Mouse (Mus musculus): Measurements from ENCODE around the gene Tmem181a. TPM values are rescaled to one million over a fixed set of nuclear protein-coding genes. Genes with fewer than 3 reads are reported as not detected.
A peak's percentile ranks its signal among the peaks of the same experiment; 100 is the strongest.
"Not testable (repeated sequence)": the region's sequence is repeated elsewhere in the genome, so short reads cannot be mapped to it uniquely, and the experiment has no call there.

Gene Tmem181a
- 5.3 and 5.6 TPM in 2 replicates for polyA plus RNA-seq (2016; fragmentation: Nextera tagmentation; extraction: Ambion mirVana)

DNA sequence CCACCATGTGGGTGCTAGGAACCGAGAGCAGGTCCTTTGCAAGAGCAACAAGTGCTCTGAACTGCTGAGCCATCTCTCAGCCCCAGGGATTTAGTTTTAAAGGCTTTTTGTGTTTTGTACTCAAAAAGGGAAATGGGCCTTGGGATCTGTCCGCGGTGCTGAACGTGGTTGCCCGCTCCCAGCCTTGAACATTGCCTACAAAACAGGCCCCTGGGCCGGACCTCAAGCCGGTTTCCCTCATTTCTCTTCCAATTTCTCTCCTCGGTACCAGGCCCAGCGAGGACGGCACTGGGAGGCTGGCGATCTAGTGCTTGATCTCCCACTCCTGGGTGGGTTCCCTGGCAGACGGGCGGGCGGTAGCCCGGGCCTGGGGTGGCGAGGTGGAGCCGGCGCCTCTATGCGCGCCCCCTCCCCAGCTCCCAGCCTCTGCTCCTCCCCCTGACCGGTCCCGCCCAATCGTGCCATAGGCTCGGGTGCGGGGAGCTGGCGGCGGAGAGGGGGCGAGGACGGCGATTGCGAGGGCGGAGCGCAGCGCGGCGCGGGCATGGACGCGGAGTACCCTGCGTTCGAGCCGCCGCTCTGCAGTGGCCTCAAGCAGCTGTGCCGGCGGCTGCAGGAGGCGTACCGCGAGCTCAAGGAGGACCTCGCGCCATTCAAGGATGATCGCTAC, at the start of gene Tmem181a:
TSS of gene Tmem181a (plus strand) at position 461 of the 670 bp plus-strand sequence.
- not testable (repeated sequence) for H3K4me1 ChIP-seq
- ATAC-seq: 0 out of 2 replicates have a peak, but pooled peaks have one; percentile 24
- peak within 1 kb of the TSS; percentile 39; the same call in 1 of the 2 replicates for H3K4me2 ChIP-seq

DNA sequence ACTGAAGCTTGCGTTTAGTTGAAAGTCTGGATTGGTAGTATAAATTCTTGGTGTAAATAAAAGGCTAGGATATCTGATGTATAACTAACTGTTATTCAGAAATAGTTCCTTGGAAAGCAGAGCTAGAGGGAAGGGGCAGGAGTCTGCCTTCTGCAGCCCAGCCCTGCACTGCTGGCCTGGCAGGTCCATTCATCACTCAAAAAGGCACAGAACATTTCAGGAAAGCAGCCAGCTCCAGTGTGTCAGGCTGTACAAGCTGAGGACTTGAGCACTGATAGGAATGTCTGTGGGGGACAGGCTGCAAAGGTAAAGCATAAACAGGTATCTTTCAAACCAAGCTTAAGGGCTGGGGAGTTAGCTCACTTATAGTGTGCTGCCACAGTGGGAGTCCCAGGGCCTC, 44.9 kb upstream of the Tmem181a start:
- H3K4me2 ChIP-seq: no peak overlapping the region
- no peaks in the 10 kb centered on the region for H3K4me1 ChIP-seq
- H3K27me3 ChIP-seq (replicated peaks): no peaks in the 10 kb centered on the region
- H3K36me3 ChIP-seq: no peaks in the 10 kb centered on the region; the same call in 1 of the 2 replicates
- no peaks in the 10 kb centered on the region for H3K9me3 ChIP-seq (replicated peaks)
- WGBS (ENCODE audit: insufficient replicate concordance): 78% methylated on average over 1 of the region's 1 CpGs
- no peak overlapping the region for H3K27ac ChIP-seq
- no peak overlapping the region for H3K4me3 ChIP-seq
- no peak overlapping the region for H3K9ac ChIP-seq
- ATAC-seq: no peak

More for the DNA sequence above, at the start of gene Tmem181a:
- H3K9me3 ChIP-seq (replicated peaks); H3K27me3 ChIP-seq (replicated peaks); H3K9ac ChIP-seq; H3K4me3 ChIP-seq; H3K36me3 ChIP-seq; H3K27ac ChIP-seq: not testable (repeated sequence)
- WGBS (ENCODE audit: insufficient replicate concordance): 5% methylated on average over 16 of the region's 51 CpGs

GRCm38 (mm10) chr17:6215640-6216039, 41.0 kb upstream of the Tmem181a start:
- Histone ChIP-seq H3K9ac (no peak overlapping the region), H3K9me3 (replicated peaks) (no peaks in the 10 kb centered on the region), H3K27me3 (replicated peaks) (no peaks in the 10 kb centered on the region), H3K4me2 (no peak overlapping the region), H3K36me3 (no peaks in the 10 kb centered on the region; the same call in 1 of the 2 replicates), H3K4me3 (no peak overlapping the region), H3K27ac (no peak overlapping the region), H3K4me1 (no peaks in the 10 kb centered on the region)
- ATAC-seq: no peak
- WGBS (ENCODE audit: insufficient replicate concordance): 71% methylated on average over 4 of the region's 4 CpGs

DNA sequence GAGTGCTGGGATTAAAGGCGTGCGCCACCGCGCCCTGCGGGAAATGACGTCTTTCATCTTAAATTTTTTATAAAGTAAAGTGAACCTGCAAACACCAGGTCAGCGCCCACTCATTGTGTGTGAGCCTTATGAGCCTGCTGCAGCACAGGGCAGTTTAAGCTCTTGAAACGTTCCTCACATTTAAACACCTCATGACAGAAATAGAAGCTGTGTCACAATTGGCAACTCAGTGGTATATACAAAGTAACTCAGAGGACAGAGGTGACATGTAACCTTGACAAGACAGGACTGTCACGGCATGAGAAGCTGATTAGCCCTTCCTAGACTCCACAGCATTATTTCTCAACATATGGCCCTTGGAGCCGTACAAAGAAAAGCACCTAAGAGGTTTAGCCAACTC, 40.1 kb upstream of the Tmem181a start:
- Histone ChIP-seq H3K27ac (no peak overlapping the region), H3K36me3 (no peaks in the 10 kb centered on the region; the same call in 1 of the 2 replicates), H3K4me1 (no peaks in the 10 kb centered on the region), H3K9ac (no peak overlapping the region), H3K4me3 (no peak overlapping the region), H3K4me2 (no peak overlapping the region), H3K27me3 (replicated peaks) (no peaks in the 10 kb centered on the region), H3K9me3 (replicated peaks) (no peaks in the 10 kb centered on the region)
- WGBS (ENCODE audit: insufficient replicate concordance): 80% methylated on average over 10 of the region's 10 CpGs
- ATAC-seq: no peak

DNA sequence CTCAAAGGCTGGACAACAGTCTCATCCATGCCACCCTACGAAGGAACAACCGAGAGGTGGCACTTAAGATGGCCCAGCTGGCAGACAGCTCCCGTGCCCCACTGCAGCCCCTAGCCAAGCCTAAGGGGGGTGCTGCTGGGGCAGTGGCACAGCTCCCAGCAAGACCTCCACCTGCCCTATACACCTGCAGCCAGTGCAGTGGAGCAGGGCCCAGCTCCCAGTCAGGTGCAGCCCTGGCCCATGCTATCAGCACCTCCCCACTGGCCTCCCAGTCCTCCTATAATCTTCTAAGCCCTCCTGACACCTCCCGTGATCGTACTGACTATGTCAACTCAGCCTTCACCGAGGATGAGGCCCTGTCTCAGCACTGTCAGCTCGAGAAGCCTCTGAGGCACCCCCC, 24.0 kb upstream of the Tmem181a start:
- not testable (repeated sequence) for H3K27me3 ChIP-seq (replicated peaks); H3K9ac ChIP-seq; H3K4me3 ChIP-seq; H3K27ac ChIP-seq; H3K9me3 ChIP-seq (replicated peaks); H3K4me2 ChIP-seq; ATAC-seq; H3K36me3 ChIP-seq; H3K4me1 ChIP-seq
- WGBS (ENCODE audit: insufficient replicate concordance): no CpG with 5 or more reads among the region's 7 CpGs

GRCm38 (mm10) chr17:6251298-6251697, 5.4 kb upstream of the Tmem181a start:
- WGBS (ENCODE audit: insufficient replicate concordance): 87% methylated on average over 1 of the region's 1 CpGs
- ATAC-seq; H3K4me3 ChIP-seq; H3K36me3 ChIP-seq; H3K9ac ChIP-seq; H3K27me3 ChIP-seq (replicated peaks); H3K27ac ChIP-seq; H3K9me3 ChIP-seq (replicated peaks); H3K4me1 ChIP-seq; H3K4me2 ChIP-seq: not testable (repeated sequence)

DNA sequence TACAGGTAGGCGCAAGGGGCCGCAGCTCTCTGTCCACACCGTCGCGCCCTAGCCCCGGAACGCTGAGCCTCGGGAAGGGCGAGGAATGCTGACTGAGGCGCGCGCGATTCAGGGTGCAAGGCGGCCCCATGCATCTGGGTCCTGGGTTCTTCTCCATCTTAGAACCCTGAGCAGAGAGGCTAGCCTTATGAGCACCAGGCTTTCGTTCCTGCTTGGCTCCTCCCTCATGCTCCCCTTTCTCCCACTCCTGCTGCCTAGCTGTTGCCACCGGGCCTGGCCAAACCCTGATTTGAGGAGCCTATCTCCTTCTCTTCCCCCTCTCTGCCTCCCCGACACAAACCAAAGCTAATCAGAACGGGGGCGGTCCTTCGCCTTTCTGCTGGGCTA, 403 bp downstream of the Tmem181a start:
- H3K9me3 ChIP-seq (replicated peaks); H3K36me3 ChIP-seq; H3K4me3 ChIP-seq; H3K27ac ChIP-seq; H3K27me3 ChIP-seq (replicated peaks); H3K4me1 ChIP-seq; H3K9ac ChIP-seq; ATAC-seq: not testable (repeated sequence)
- peak overlapping the region; percentile 39; the same call in 1 of the 2 replicates for H3K4me2 ChIP-seq
- WGBS (ENCODE audit: insufficient replicate concordance): 3% methylated on average over 18 of the region's 20 CpGs

DNA sequence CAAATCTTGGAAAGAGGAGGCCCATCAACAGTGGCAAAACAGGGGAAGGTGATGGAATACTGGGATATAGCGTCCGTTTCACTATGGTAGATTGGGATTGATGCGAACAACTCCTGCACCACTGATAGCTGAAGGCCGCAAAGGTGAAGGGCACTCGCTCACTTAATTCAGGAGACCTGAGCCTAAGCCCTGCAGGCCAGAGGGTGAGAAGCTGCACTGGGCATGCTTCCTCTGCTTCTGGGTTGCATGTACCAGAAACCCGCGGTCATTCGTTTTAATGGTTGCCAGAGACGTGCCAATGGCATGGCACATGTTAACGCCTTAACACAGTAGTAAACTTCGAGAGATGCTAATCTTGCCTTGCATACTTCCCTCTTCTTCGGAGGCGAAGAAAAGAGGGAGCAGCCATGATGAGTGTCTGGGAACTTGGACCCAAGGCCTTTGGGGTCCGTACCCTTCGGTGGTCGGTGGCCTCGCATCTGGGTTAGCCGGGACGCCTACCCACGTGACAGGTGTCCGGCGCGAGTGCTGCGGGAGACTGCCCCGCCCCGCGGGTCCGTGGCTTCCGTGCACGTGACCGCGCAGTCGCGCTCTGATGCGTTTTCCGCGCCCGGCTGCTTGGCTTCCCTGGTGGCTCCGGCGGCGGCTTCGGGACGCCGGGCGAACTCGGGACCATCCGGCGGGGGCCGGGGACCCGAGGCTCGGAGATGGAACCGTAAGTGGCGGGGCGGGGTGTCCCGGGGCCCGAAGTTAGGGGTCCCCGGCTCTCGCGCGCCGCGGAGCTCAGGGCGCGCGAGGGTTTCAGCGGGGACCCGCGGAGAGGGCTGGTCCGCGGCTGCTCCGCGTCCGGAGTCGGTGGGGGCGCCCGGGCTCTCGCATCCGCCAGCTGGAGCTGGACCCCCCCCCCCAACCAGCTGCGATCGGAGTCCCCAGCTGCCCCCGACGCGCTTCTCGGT, 13.5 kb downstream of the Tmem181a start:
- H3K4me2 ChIP-seq: peak overlapping the region; percentile 67
- not testable (repeated sequence) for H3K27ac ChIP-seq; H3K27me3 ChIP-seq (replicated peaks); H3K9me3 ChIP-seq (replicated peaks); H3K36me3 ChIP-seq; H3K4me1 ChIP-seq
- 2% methylated on average over 47 of the region's 84 CpGs for WGBS (ENCODE audit: insufficient replicate concordance)
- peak overlapping the region; percentile 57 for H3K4me3 ChIP-seq
- H3K9ac ChIP-seq: peak overlapping the region; percentile 52; the same call in 1 of the 2 replicates
- ATAC-seq: peak; percentile 63

- not testable (repeated sequence) for H3K27me3 ChIP-seq (replicated peaks); H3K9me3 ChIP-seq (replicated peaks); H3K36me3 ChIP-seq; ATAC-seq; H3K4me1 ChIP-seq; H3K27ac ChIP-seq
- WGBS (ENCODE audit: insufficient replicate concordance): under 1% methylated on average over 24 of the region's 25 CpGs
- Histone ChIP-seq H3K4me2 (peak overlapping the region; percentile 67), H3K4me3 (peak overlapping the region; percentile 57), H3K9ac (peak overlapping the region; percentile 52; the same call in 1 of the 2 replicates)
Observed at GRCm38 (mm10) chr17:6270840-6271239, 14.2 kb downstream of the Tmem181a start.

- not testable (repeated sequence) for H3K4me3 ChIP-seq; H3K9me3 ChIP-seq (replicated peaks); H3K9ac ChIP-seq; H3K36me3 ChIP-seq; H3K27me3 ChIP-seq (replicated peaks); H3K4me1 ChIP-seq; H3K27ac ChIP-seq; H3K4me2 ChIP-seq; ATAC-seq
- 42% methylated on average over 6 of the region's 6 CpGs for WGBS (ENCODE audit: insufficient replicate concordance)
Observed at GRCm38 (mm10) chr17:6271970-6272369, 15.3 kb downstream of the Tmem181a start.

DNA sequence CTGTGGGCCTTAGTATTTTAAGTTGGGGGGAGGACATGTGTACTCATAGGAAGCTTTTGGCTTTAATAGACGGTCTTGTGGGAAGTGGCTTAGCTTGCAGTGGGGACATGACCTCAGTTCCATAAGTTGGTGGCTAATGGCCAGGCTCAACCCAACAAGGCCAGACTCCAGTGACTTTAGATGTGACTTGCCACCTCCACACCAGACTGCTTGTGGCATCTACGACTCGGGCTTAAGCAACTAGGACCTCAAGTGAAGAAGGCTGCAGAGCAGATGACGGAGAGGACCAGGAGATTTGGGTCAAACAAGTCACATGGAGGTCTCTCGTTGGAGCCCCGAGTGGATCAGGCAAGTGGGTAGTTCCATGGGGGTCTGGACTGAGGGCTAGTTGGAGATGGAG, 18.0 kb downstream of the Tmem181a start:
- 70% methylated on average over 4 of the region's 6 CpGs for WGBS (ENCODE audit: insufficient replicate concordance)
- H3K4me3 ChIP-seq; H3K4me1 ChIP-seq; H3K4me2 ChIP-seq; ATAC-seq; H3K36me3 ChIP-seq; H3K27me3 ChIP-seq (replicated peaks); H3K27ac ChIP-seq; H3K9me3 ChIP-seq (replicated peaks); H3K9ac ChIP-seq: not testable (repeated sequence)

- not testable (repeated sequence) for H3K9me3 ChIP-seq (replicated peaks); H3K9ac ChIP-seq; H3K4me3 ChIP-seq; H3K27me3 ChIP-seq (replicated peaks); H3K27ac ChIP-seq; ATAC-seq; H3K36me3 ChIP-seq; H3K4me1 ChIP-seq; H3K4me2 ChIP-seq
- WGBS (ENCODE audit: insufficient replicate concordance): 54% methylated on average over 8 of the region's 8 CpGs
Observed at GRCm38 (mm10) chr17:6279205-6279604, 22.5 kb downstream of the Tmem181a start.
